Mouse (Mus musculus) bone marrow, adult 2 months (tissue): ENCODE results near the gene Cyb5r4.

ENCODE experiments used
- CTCF ChIP-seq: fragments of 200-500 bp; IDR thresholded peaks from 2 replicates; pipeline ENCODE4 v1.5.1; 2011; ENCODE audit warnings: low read length, control low read depth; ENCODE audit not compliant: control insufficient read depth, insufficient read depth
- POLR2A ChIP-seq: fragments of 200-500 bp; IDR thresholded peaks from 2 replicates; pipeline ENCODE4 v1.6.1; 2011; ENCODE audit warnings: low read depth, mild to moderate bottlenecking, control low read depth, low read length, borderline replicate concordance; ENCODE audit not compliant: control insufficient read depth

DNA sequence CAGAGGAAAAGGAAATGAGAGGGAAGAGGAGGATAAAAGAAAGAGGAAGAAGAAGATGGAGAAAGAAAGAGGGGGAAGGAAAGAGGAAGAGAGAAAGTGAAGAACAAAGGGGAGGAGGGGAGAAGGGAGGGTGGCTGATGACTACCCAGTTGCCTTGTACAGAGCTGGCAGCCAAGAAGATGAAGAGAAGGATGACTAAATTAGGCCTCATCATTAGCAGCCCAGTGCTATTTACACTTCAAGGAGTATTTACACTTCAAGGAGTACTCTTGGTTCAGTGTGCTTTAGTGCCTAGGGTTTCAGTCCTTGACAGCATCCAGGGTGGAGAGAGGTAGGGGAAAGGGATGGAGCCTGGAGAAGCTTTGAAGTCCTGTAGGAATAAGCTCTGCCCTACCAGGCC is 41.8 kb upstream of the Cyb5r4 start:
- no peak for TF ChIP-seq CTCF
- TF ChIP-seq POLR2A, result no peak
